Mouse (Mus musculus) ES-CJ7 (cell line): ENCODE data around the gene Hoxd11.

ENCODE experiments used
- DNase-seq: peaks from one replicate; pipeline ENCODE4 v3.0.0; 2011; ENCODE audit warnings: low read depth, low spot score

The Hoxd11 gene

DNA sequence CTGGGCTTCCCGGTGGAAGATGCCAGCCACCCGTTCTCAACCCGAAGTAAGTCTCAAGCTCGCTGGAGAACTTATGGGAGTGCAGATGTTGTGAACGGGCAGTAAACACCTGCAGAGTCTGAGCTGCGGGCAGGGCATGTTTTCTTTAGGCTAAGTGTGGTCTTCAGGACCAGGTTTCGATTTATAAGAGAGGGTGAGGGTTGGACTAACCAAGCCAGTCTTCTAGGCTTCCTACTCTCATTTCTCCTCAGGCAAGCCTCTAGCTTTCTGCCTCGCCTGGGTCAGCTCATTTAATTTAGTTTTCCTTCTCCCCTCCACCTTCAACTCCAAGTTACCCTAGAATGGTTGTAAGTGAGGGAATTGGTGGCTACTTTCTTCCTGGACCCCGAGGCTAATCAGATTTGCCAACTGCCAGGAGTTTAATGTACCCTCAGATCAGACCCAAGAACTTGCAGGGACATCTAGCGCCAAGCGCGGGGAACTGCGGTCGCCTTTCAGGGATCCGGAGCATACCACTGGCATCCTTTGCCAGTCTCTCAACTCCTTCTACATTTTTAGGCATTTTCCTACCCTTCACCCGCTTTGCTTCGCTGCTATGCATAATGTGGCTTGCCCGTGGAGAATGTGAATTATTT, 15.9 kb upstream of the Hoxd11 start:
- DNase-seq: peak; percentile 56

DNA sequence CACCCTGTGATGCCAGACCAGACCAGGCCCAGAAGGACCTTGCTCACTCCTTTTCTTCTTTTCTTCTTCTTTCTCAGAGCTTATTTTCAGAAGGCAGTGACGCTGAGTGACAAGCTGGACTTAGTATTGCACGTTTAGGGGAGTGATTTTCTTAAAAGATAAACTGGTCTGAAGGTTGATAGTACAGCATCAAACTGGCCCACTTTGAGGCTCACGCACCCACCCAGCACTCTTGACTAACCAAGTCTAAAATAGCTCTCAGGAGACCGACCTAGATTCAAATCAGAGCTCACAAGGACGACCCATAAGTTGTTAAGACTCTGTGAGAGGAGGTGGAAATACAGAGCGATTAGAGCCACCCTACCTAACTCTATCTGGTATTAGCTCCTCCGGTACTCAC, 12.9 kb upstream of the Hoxd11 start:
- no peak for DNase-seq

DNA sequence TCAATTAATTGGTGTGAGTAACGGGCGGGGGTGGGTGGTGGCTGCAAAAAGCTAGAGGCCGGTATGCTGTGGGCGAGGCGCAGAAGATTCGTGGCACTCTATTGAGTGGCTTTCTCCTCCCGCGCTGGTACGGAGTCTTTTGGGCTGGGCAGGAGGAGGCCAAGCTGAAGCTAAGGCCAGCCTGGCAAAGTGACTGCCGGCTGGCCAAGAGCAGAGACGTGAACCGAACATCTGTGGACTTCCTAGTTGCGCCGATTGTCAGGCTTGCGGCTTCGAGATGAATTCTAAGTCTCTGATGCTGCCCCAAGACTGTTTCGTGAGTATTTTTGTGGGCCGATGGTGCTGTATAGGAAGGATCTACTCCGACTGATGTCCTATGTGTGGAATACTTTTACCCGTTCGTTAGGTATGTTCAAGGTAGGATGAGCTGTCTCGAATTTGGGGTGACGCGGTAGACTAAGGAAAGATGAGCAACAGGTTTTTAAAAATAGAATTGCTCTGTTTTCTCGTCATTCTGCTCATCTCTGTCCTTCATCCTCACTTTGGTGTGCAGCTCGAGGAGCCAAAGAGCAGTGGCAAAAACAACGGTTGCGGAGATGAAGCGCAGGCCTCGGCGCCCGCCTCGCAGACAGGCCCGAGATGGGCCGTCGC, 12.0 kb upstream of the Hoxd11 start:
- peak; percentile 55 for DNase-seq

DNA sequence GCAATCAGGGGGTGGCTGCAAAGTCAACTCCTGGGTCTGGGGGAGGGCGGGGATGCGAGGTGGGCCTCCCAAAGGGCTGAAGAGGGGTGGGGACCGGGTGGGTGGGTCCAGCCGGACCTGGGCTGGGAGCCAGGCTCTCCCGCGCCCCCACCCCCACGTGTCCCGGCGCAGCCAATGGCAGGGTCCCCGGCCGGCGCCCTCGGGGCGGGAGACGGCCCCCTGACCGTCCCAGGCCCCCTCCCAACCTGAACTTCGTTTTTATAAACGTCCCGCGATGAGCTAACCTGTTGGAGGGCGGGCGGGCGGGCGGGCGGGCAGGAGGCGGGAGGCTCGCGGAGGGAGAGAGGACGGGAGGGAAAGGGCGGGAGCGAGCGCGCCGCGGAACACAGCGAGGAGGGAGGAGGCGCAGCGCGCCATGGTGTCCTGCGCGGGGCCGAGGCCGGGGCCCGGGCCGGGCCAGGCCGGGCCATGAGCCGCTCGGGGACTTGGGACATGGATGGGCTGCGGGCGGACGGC, 11.5 kb upstream of the Hoxd11 start, which contains the start of gene Hoxd13:
TSS of gene Hoxd13 (plus strand) at position 469 of the 516 bp plus-strand sequence.
- DNase-seq: peak; percentile 77

DNA sequence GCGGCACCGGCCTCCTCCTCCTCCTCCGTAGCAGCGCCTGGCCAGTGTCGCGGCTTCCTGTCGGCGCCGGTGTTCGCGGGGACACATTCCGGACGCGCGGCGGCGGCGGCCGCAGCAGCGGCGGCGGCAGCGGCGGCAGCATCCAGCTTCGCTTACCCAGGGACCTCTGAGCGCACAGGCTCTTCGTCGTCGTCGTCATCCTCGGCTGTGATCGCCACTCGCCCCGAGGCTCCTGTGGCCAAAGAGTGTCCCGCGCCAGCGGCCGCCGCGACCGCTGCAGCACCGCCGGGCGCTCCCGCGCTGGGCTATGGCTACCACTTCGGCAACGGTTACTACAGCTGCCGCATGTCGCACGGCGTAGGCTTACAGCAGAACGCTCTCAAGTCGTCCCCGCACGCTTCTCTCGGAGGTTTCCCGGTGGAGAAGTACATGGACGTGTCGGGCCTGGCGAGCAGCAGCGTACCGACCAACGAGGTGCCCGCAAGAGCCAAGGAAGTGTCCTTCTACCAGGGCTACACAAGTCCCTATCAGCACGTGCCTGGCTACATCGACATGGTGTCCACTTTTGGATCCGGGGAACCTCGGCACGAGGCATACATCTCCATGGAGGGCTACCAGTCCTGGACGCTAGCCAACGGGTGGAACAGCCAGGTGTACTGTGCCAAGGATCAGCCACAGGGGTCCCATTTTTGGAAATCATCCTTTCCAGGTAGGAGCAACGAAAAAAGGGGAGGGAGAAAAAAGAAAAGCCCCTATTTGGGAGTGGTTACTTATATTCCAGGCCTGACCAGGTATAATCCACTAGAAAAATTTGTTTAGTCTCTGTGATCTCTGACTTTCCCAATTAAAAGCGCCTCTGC, 10.8 kb upstream of the Hoxd11 start:
- DNase-seq: peak; percentile 58

DNA sequence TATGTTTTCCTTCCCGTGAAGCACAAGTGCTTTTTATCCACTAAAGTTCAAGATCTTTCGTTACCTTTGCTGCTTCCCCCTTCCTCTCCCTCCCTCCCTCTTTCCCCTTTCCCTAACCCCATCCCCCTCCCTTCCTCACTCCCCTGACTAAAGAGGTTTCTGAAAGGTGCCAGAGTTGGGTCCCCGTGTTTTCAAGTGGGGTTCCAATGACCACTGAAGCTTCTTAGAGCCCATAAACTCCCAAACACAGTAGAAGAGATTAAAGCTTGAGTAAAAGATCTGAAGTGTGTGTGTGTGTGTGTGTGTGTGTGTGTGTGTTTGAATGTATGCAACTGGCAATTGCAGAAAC, 10.2 kb upstream of the Hoxd11 start:
- peak; percentile 76 for DNase-seq

DNA sequence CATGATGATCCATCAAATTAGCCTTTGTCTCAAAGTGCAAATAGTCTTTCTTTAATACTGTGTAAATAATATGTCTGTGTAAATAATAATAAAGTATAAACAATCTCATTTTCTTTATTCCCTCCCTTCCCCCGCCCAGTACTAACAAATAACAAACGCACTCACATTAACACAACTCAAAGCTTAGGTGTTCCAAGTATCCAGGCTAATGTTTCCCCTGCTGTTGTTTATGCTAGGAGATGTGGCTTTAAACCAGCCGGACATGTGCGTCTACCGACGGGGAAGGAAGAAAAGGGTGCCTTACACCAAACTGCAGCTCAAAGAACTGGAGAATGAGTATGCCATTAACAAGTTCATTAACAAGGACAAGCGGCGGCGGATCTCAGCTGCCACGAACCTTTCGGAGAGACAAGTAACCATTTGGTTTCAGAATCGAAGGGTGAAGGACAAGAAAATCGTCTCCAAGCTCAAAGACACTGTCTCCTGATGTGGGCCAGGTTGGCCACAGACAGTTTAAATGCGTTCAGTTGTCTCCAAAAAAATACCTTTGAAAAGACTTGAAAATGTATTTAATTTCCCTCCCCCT, 9.6 kb upstream of the Hoxd11 start:
- DNase-seq: peak; percentile 53

DNA sequence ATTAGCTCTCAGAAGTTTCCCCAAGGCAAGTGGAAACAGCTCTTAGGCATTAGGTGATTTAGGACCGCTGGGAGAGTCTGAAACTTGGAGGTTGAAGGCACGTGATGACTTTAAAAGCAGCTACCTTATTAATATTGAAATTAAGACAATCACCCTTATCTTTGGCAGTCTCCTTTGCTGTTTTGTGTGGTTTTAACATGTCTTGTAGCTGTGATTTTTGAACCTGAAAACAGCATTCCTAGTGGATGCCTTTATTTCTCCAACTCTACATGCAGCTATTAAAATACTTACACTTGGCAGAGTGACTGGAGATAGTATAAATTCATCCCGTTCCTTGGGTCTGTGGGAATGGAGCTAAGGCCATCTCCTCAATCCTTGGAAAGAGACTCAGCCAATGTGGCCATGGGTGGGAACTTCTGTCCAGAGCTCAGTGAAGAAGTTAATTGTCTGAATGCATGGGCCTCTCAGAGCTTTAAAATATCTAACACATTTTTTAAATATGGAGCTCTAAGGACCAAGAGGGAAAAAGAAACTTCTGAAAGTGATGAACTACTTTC, 8.6 kb upstream of the Hoxd11 start:
- DNase-seq: no peak

DNA sequence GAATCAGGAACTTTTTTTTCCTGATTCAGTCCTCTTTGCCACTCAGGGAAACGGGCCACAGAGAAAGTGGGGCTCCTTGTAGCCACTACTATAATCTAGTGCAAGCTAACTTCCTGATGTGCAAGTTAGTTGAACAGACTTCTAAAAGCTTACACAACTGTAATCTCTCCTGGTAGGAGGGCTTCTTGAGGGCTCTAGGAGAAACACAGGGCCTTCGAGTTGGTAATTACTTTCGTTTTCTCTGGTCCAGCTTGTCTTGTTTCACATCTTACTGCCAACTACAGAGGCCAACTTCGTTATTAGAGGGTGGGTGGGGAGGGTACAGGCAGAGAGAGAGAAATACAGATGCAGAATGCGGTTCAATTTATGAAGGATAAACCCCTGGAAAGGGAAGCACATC, 7.5 kb upstream of the Hoxd11 start:
- no peak for DNase-seq

DNA sequence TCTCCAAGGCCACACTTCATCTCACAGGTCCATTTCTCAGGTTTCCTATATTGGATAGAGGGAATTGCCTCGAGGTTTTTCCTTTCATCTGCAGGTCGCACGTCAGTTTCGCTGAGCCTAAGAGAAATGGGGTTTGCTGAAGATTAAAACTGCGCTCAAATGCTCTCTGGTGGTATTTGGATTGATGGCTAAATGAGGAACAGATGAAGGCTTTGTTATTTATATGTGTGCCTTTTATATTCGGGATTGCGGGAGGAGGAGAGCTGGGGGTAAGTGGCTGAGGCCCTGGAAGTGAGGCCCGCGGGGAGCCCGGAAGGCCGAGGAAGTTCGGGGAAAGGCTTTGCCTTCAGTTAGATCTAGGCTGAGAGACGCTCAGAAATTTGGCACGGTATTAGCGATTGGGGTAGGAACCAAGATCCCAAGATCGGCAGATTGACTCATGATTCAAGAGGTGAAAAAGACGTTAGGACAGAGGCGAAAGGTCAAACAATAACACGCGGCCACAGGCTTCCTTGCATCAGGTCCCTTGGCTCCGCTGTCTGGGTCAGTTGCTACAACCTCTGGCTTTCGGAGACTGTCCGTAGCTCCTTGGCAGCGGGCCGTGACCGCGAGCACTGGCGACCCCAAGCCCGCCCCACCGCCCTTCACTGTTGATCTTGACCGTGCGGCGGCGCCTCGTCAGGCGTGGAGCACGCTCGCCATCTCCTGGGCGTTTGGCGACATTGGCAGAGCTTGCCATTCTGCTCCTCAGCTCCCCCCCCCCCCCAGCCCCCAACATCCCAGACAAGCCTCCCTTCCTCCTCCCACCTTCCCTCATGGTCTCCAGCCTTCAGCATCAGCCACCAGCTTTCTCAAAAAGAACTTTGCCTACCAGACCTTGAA, 6.6 kb upstream of the Hoxd11 start:
- DNase-seq: peak; percentile 82

DNA sequence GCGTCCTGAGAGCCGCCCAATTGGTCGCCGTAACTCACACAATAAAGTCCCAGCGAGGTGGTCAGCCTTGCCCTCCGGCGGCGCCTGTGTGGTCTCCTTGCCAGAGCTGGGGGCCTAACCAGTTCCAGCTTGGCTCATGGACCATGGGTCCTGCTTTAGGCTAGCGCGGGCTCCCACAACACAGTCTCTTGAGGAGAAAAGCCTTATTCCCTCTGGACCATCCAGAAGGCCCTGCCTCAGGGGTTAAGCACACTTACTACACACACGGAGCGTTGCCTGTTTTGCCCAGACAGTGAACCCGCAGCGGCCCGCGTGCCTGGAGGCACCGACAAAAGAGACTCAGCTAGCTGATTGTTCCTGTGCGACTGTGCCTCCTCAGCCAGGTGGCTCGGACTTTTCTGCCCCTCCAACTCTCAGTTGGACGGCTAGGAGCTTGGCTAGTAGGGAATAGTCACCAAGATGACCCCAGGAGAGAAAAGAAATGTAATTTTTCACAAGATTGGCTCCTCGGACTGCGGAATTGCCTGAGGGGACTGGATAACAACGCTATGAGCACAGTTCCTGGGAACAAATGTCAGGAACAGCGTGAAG, 5.4 kb upstream of the Hoxd11 start:
- DNase-seq: no peak

DNA sequence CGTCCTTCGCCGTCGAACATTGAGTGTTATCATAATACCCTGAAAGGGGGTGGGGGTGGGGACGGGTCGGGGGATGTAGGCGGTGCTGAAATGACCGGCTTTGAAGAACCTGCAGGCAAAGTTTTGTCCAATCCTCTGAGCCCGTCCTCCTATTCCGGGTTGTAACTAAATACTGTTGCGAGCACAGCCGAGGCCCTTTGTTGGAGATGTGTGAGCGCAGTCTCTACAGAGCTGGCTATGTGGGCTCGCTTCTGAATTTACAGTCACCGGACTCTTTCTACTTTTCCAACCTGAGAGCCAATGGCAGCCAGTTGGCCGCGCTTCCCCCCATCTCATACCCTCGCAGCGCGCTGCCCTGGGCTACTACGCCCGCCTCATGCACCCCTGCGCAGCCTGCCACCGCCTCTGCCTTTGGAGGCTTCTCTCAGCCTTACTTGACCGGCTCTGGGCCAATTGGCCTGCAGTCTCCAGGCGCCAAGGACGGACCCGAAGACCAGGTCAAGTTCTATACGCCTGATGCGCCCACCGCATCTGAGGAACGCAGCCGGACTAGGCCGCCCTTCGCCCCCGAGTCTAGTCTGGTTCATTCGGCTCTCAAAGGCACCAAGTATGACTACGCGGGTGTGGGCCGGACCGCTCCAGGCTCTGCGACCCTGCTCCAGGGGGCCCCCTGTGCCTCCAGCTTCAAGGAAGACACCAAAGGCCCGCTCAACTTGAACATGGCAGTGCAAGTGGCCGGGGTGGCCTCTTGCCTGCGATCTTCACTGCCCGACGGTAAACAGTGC, 4.3 kb upstream of the Hoxd11 start, which contains the start of gene Hoxd12:
TSS of gene Hoxd12 (plus strand) at position 133 of the 785 bp plus-strand sequence.
- peak; percentile 27 for DNase-seq

DNA sequence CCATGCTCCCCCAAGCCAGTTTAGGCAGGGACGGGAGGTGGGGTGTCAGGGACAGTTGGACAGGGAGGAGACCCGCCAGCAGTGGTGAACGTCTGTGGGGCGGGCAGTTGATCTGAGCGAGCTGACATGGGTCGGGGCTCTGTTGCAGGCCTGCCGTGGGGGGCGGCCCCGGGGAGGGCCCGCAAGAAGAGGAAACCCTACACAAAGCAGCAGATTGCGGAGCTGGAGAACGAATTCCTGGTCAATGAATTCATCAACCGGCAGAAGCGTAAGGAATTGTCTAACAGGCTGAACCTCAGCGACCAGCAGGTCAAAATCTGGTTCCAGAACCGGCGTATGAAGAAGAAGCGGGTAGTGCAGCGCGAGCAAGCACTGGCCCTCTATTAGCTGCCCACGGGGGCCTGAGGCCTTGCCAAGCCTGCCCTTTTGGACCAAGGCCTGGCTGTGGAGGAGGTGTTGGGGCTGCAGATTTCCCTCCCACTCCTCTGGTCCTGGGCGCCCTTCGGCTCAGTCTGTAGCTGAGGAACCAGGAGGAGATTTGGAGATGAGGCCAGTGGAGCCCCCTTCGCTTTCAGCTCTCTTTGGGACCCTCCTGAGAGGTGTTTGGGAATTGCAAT, 3.6 kb upstream of the Hoxd11 start:
- peak; percentile 13 for DNase-seq

DNA sequence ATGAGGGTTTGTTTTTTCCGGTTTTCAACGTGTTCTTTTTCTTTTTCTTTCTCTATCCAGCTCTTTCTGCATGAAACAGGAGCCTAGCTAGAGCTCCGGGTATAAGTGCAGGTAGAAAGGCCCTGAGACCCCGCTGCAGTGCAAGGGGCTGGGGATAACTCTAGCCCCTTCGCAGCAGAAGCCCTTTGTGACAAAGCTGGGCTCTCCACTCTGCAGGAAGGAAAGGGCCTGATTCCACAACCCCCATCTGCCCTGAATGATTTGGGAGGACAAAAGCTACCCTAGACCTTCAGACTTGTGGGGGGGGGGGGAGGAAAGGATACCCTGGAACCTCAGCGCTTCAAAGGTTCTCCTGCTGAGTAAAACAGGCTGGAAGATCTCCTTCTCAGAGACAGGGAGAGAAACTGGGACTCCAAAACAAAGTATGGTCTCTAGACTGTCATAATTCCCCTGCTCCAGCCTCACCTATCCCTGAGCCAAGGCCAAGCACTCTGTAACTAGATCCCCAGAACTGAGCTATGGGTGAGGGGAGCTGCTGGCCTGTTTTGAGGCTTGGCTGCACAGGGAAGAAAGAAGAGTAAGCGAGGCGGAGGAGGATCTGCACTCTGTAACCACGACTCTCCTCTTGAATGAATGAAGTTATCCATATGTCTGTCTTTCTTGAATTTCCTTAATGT, 2.8 kb upstream of the Hoxd11 start:
- no peak for DNase-seq

DNA sequence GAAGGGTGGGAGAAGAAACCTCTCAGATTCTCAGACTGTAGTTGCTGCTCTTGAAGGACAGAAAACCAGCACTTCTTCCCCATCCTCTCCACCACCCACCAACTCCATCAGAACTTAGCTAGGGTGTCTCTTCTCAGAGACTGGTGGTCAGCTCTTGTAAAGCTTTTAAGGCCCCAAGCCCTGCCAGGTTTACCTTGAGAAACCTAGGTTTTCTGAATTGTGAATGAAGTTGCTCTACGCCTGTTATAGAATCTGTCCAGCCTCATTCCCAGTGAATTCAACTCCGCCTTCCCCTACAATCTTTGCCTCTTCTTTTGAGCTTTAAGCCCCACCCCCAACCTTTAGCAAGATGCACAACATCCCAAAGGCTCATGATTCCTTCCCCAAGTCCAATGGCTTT, 2.3 kb upstream of the Hoxd11 start:
- DNase-seq: no peak

DNA sequence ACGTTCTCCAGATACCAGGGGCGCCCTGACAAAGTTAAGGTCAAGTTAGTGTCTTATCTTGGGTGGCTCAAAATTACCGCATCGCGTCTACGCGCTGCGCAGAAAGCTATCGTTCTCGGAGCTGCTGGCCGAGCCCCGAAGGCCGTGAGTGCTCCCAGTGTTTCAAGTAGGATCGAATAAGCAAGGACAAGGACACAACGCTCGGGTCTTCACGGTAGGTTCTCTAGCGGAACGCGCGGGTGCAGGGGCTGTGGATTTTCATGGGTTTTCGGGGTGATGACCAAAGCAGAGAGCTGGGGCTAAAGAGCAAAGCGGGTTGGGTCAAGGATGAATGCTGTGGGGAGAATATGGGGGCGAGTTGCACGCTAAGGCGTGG, 227 bp downstream of the Hoxd11 start:
- peak; percentile 70 for DNase-seq

DNA sequence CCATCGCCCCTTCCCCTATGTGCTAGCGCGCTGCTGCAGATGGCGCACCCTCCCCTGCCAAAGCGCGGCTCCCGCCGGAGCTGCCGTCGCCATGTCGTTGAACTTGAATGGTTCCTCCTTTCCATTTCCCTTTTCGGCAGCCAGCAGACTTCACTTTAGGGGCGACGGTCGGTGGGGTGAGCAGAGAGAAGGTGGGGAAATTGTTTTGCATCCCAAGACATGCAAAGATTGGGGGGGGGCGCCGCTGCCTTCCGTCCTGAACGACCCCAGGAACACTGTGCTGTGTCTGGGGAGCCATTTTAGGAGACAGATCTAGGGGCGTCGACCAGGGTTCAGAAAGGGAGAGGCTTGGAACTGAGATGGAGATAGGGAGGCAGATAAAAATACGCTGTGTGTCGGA, 623 bp downstream of the Hoxd11 start:
- peak; percentile 70 for DNase-seq

DNA sequence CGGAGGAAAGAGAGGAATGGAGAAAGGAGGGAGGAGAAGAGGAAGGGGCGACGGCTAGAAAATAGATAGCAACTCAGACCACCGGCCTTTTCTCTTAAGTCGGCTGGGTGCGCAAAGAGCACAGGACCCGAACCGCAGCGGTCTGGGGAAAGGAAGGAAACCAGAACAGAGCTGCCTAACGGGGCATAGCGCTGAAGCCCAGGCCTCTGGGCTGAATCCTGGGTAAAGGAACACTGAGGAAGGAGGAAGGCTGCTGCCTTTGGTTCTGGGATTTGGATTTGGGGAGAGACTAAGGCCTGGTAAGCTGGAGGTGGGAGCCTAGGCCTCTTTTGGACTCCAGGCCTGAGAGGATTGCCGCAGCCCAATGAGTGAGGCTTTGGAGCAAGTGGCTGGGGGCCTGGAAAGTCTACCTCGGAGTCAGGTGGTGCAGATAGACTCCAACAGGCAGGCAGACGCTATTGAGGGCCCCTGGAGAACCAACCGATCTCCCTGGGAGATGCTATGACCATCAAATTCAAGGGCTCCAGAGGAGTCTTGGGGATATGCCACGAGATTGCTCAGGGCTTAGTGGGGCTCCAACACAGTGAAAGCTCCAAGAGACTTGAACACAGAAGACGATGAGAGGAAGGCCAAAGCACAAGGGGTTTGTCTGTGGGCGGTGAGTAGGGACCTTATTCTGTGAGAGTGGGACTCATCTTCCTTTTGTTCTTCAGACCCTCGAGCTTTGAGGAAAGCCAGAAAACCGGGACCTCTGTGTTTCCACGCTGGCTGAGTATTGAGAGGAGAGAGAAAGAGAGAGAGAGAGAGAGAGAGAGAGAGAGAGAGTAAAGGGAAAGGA, 1.4 kb downstream of the Hoxd11 start:
- peak; percentile 57 for DNase-seq
